Mouse (Mus musculus): ENCODE measurements around the gene Inpp1.

The Inpp1 gene

GRCm38 (mm10) chr1:52816910-52817812, at the start of gene Inpp1:
Gene Inpp1, minus strand, starts transcription at chr1:52817688.
- in situ Hi-C loops (cut with MboI; ENCODE audit: unreplicated experiment in 2 of 2) = no loop called here

GRCm38 (mm10) chr1:52866007-52866406, 48.5 kb upstream of the Inpp1 start:
- in situ Hi-C loops (cut with MboI; ENCODE audit: unreplicated experiment in 2 of 2) = loop anchor here in 1 of 2 experiments (25.0 kb wide), 1 partner anchor 496 kb away; the partner anchor contains the start of genes Asdurf, Asnsd1 and Gm28551

- in situ Hi-C loops (cut with MboI; ENCODE audit: unreplicated experiment in 2 of 2) = loop anchor here (5.0 to 25.0 kb wide), 2 partner anchors 88 to 498 kb away; partner anchors contain the start of genes Asdurf (in 1 of the 2), Asnsd1 (in 1 of the 2) and Gm28551 (in 1 of the 2)
These were observed 46.7 kb upstream of the Inpp1 start for GRCm38 (mm10) chr1:52864220-52864619.

GRCm38 (mm10) chr1:52855904-52856601, 38.6 kb upstream of the Inpp1 start:
- in situ Hi-C loops (cut with MboI; ENCODE audit: unreplicated experiment in 2 of 2) = loop anchor here in 1 of 2 experiments (25.0 kb wide), 1 partner anchor 506 kb away; the partner anchor contains the start of genes Asdurf, Asnsd1 and Gm28551

- in situ Hi-C loops (cut with MboI; ENCODE audit: unreplicated experiment in 2 of 2) = loop anchor here in 1 of 2 experiments (25.0 kb wide), 1 partner anchor 508 kb away; the partner anchor contains the start of genes Asdurf, Asnsd1 and Gm28551
These were observed 36.5 kb upstream of the Inpp1 start for GRCm38 (mm10) chr1:52854029-52854428.

GRCm38 (mm10) chr1:52849422-52849821, 31.9 kb upstream of the Inpp1 start:
- in situ Hi-C loops (cut with MboI; ENCODE audit: unreplicated experiment in 2 of 2) = loop anchor here (5.0 kb wide), 3 partner anchors 42 to 202 kb away; no protein-coding TSS in a partner anchor

- in situ Hi-C loops (cut with MboI; ENCODE audit: unreplicated experiment in 2 of 2) = loop anchor here (5.0 kb wide), 3 partner anchors 39 to 199 kb away; no protein-coding TSS in a partner anchor
These were observed 29.1 kb upstream of the Inpp1 start for GRCm38 (mm10) chr1:52846556-52846955.

GRCm38 (mm10) chr1:52844782-52845665, 27.5 kb upstream of the Inpp1 start, which contains the start of gene Hibch:
Gene Hibch, plus strand, starts transcription at chr1:52844929.
- in situ Hi-C loops (cut with MboI; ENCODE audit: unreplicated experiment in 2 of 2) = loop anchor here (5.0 kb wide), 3 partner anchors 38 to 198 kb away; no protein-coding TSS in a partner anchor

GRCm38 (mm10) chr1:52844354-52844753, 26.9 kb upstream of the Inpp1 start:
- in situ Hi-C loops (cut with MboI; ENCODE audit: unreplicated experiment in 2 of 2) = no loop called here

- in situ Hi-C loops (cut with MboI; ENCODE audit: unreplicated experiment in 2 of 2) = no loop called here
These were observed 21.6 kb upstream of the Inpp1 start for GRCm38 (mm10) chr1:52839099-52839498.

GRCm38 (mm10) chr1:52817813-52818147, 292 bp upstream of the Inpp1 start:
- in situ Hi-C loops (cut with MboI; ENCODE audit: unreplicated experiment in 2 of 2) = no loop called here

GRCm38 (mm10) chr1:52816232-52816891, 1.1 kb downstream of the Inpp1 start:
- in situ Hi-C loops (cut with MboI; ENCODE audit: unreplicated experiment in 2 of 2) = no loop called here

- in situ Hi-C loops (cut with MboI; ENCODE audit: unreplicated experiment in 2 of 2) = loop anchor here in 1 of 2 experiments (5.0 kb wide), 1 partner anchor 39 kb away; no protein-coding TSS in a partner anchor
These were observed 9.0 kb downstream of the Inpp1 start for GRCm38 (mm10) chr1:52808456-52808855.

GRCm38 (mm10) chr1:52805041-52805440, 12.4 kb downstream of the Inpp1 start:
- in situ Hi-C loops (cut with MboI; ENCODE audit: unreplicated experiment in 2 of 2) = loop anchor here in 1 of 2 experiments (5.0 kb wide), 1 partner anchor 42 kb away; no protein-coding TSS in a partner anchor

- in situ Hi-C loops (cut with MboI; ENCODE audit: unreplicated experiment in 2 of 2) = no loop called here
These were observed 15.0 kb downstream of the Inpp1 start for GRCm38 (mm10) chr1:52802406-52802975.

GRCm38 (mm10) chr1:52801651-52802050, 15.8 kb downstream of the Inpp1 start:
- in situ Hi-C loops (cut with MboI; ENCODE audit: unreplicated experiment in 2 of 2) = no loop called here

GRCm38 (mm10) chr1:52800340-52800740, 17.1 kb downstream of the Inpp1 start:
- in situ Hi-C loops (cut with MboI; ENCODE audit: unreplicated experiment in 2 of 2) = no loop called here

GRCm38 (mm10) chr1:52799772-52800171, 17.7 kb downstream of the Inpp1 start:
- in situ Hi-C loops (cut with MboI; ENCODE audit: unreplicated experiment in 2 of 2) = no loop called here

Measured in v-Abl transformed pro-B cells (cell line).